Mouse (Mus musculus): Measurements from ENCODE around the gene Numb. TPM values are rescaled to one million over a fixed set of nuclear protein-coding genes. Genes with fewer than 3 reads are reported as not detected.
A peak's percentile ranks its signal among the peaks of the same experiment; 100 is the strongest.

The Numb gene
- polyA plus RNA-seq, 1 experiment from 2014 or later: 52.6 TPM

GRCm38 (mm10) chr12:83925160-83925703, 3.5 kb upstream of the Numb start:
- WGBS: 54% methylated on average over 7 of the region's 7 CpGs
- TF ChIP-seq EP300 (IDR thresholded peaks at IDR 0.05) (no peak), CTCF (IDR thresholded peaks at IDR 0.05) (no peak)
- Histone ChIP-seq H3K9ac (replicated peaks; ENCODE audit: low read depth) (no peak overlapping the region), H3K4me2 (replicated peaks; ENCODE audit: low read depth, low read length) (peak overlapping the region; percentile 22; the same call in 1 of the 2 replicates), H3K27ac (ENCODE audit: low read length) (no peak overlapping the region), H3K4me1 (ENCODE audit: insufficient read depth, low read depth, low read length) (peaks cover 17% of the 10 kb centered on the region; the same call in 1 of the 2 replicates), H3K27me3 (replicated peaks; ENCODE audit: insufficient read depth, low read length) (no peaks in the 10 kb centered on the region), H3K4me3 (ENCODE audit: low read depth, low read length) (no peak overlapping the region), H3K9me3 (ENCODE audit: low read length) (no peaks in the 10 kb centered on the region), H3K36me3 (ENCODE audit: insufficient read depth, low read length) (no peaks in the 10 kb centered on the region)
- ATAC-seq (no peak), DNase-seq (ENCODE audit: low spot score) (no peak)

GRCm38 (mm10) chr12:83924332-83924731, 2.6 kb upstream of the Numb start:
- no peak for DNase-seq (ENCODE audit: low spot score)
- no peaks in the 10 kb centered on the region for H3K9me3 ChIP-seq (ENCODE audit: low read length)
- no peak overlapping the region for H3K4me3 ChIP-seq (ENCODE audit: low read depth, low read length)
- no peak overlapping the region for H3K9ac ChIP-seq (replicated peaks; ENCODE audit: low read depth)
- no peaks in the 10 kb centered on the region for H3K27me3 ChIP-seq (replicated peaks; ENCODE audit: insufficient read depth, low read length)
- no peak overlapping the region for H3K27ac ChIP-seq (ENCODE audit: low read length)
- 63% methylated on average over 3 of the region's 3 CpGs for WGBS
- H3K4me1 ChIP-seq (ENCODE audit: insufficient read depth, low read depth, low read length): peaks cover 17% of the 10 kb centered on the region; the same call in 1 of the 2 replicates
- TF ChIP-seq EP300 (IDR thresholded peaks at IDR 0.05) (no peak), CTCF (IDR thresholded peaks at IDR 0.05) (no peak)
- no peaks in the 10 kb centered on the region for H3K36me3 ChIP-seq (ENCODE audit: insufficient read depth, low read length)
- H3K4me2 ChIP-seq (replicated peaks; ENCODE audit: low read depth, low read length): no peak overlapping the region
- ATAC-seq: no peak

GRCm38 (mm10) chr12:83923486-83923859, 1.7 kb upstream of the Numb start:
- Histone ChIP-seq H3K9ac (replicated peaks; ENCODE audit: low read depth) (no peak overlapping the region), H3K9me3 (ENCODE audit: low read length) (no peaks in the 10 kb centered on the region), H3K4me2 (replicated peaks; ENCODE audit: low read depth, low read length) (no peak overlapping the region), H3K36me3 (ENCODE audit: insufficient read depth, low read length) (no peaks in the 10 kb centered on the region), H3K4me1 (ENCODE audit: insufficient read depth, low read depth, low read length) (peaks cover 14% of the 10 kb centered on the region; the same call in 1 of the 2 replicates), H3K27me3 (replicated peaks; ENCODE audit: insufficient read depth, low read length) (no peaks in the 10 kb centered on the region), H3K4me3 (ENCODE audit: low read depth, low read length) (no peak overlapping the region), H3K27ac (ENCODE audit: low read length) (no peak overlapping the region)
- 83% methylated on average over 1 of the region's 1 CpGs for WGBS
- no peak for DNase-seq (ENCODE audit: low spot score)
- TF ChIP-seq CTCF (IDR thresholded peaks at IDR 0.05): no peak
- no peak for TF ChIP-seq EP300 (IDR thresholded peaks at IDR 0.05)
- ATAC-seq: no peak

GRCm38 (mm10) chr12:83922724-83923485, 1.2 kb upstream of the Numb start:
- H3K4me1 ChIP-seq (ENCODE audit: insufficient read depth, low read depth, low read length): peaks cover 14% of the 10 kb centered on the region; the same call in 1 of the 2 replicates
- no peaks in the 10 kb centered on the region for H3K36me3 ChIP-seq (ENCODE audit: insufficient read depth, low read length)
- peak overlapping the region; percentile 54 for H3K4me2 ChIP-seq (replicated peaks; ENCODE audit: low read depth, low read length)
- 27% methylated on average over 8 of the region's 8 CpGs for WGBS
- peak overlapping the region; percentile 71; the same call in 1 of the 2 replicates for H3K27ac ChIP-seq (ENCODE audit: low read length)
- peak overlapping the region; percentile 35; the same call in 1 of the 2 replicates for H3K9ac ChIP-seq (replicated peaks; ENCODE audit: low read depth)
- TF ChIP-seq CTCF (IDR thresholded peaks at IDR 0.05): no peak
- no peak for TF ChIP-seq EP300 (IDR thresholded peaks at IDR 0.05)
- ATAC-seq (no peak), DNase-seq (ENCODE audit: low spot score) (no peak)
- H3K27me3 ChIP-seq (replicated peaks; ENCODE audit: insufficient read depth, low read length): no peaks in the 10 kb centered on the region
- H3K4me3 ChIP-seq (ENCODE audit: low read depth, low read length): peak overlapping the region; percentile 99
- no peaks in the 10 kb centered on the region for H3K9me3 ChIP-seq (ENCODE audit: low read length)

DNA sequence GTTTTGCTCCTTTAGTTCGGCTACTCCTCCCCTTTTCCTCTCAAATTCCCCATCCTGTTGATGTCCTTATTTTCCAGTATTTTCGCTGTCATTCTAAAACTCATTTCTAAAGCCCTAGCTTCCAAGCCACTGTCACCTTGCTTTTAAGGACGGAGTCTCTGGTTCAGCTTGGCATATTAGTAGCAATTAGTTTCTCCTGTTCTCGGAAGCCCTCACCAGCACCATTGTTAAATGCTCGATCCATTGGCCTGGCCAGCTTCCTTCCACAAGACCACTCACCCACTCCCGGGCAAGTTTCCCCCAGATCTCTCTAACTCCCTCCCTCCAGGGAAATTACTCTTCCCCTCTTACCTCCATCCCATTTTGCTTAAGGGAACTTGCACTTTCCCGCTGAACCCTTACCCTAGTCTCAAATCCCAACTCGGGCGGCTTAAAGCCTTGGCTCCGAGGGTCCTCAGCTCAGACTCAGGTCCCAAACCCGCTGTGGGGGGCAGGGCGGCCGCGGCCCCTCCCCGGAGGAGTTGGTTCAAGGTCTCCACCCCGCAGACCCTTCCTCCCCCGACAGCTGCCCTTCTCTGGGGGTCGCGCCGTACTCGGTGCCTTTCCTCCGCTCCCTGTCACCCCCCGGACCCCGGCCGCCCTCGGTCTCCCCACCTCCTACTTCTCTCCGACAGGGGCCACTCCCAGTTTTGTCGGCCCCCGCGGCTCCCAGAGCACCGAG, 853 bp downstream of the Numb start:
- ATAC-seq: no peak
- Histone ChIP-seq H3K9me3 (ENCODE audit: low read length) (no peaks in the 10 kb centered on the region), H3K9ac (replicated peaks; ENCODE audit: low read depth) (peak overlapping the region; percentile 89), H3K4me2 (replicated peaks; ENCODE audit: low read depth, low read length) (peak overlapping the region; percentile 83), H3K27me3 (replicated peaks; ENCODE audit: insufficient read depth, low read length) (no peaks in the 10 kb centered on the region), H3K27ac (ENCODE audit: low read length) (peak overlapping the region; percentile 93), H3K36me3 (ENCODE audit: insufficient read depth, low read length) (no peaks in the 10 kb centered on the region), H3K4me3 (ENCODE audit: low read depth, low read length) (peak overlapping the region; percentile 99), H3K4me1 (ENCODE audit: insufficient read depth, low read depth, low read length) (peaks cover 7% of the 10 kb centered on the region; the same call in 1 of the 2 replicates)
- no peak for DNase-seq (ENCODE audit: low spot score)
- WGBS: 2% methylated on average over 30 of the region's 31 CpGs
- TF ChIP-seq EP300 (IDR thresholded peaks at IDR 0.05): no peak
- no peak for TF ChIP-seq CTCF (IDR thresholded peaks at IDR 0.05)

DNA sequence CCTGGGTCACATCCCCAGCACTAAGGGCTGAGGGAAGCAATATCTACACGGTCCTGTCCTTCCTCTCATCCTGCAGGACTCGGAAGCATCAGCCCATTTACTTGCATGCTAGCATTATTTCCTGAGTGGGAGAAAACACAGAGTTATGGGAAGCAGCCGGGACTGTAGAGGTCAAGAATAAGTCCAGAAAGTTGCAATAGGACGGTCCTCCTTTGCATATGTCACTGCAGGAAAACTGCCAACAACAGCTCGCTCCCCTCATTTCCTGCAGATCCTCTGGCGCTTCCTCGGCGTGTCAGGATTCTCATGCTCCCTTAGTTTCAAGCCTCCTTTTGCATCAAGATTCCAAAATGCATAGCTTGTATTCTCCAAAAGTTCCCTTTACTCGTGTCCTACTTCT, 4.8 kb downstream of the Numb start:
- DNase-seq (ENCODE audit: low spot score) (peak; percentile 81), ATAC-seq (no peak)
- H3K36me3 ChIP-seq (ENCODE audit: insufficient read depth, low read length): no peaks in the 10 kb centered on the region
- H3K4me2 ChIP-seq (replicated peaks; ENCODE audit: low read depth, low read length): peak overlapping the region; percentile 25; the same call in 1 of the 2 replicates
- TF ChIP-seq EP300 (IDR thresholded peaks at IDR 0.05) (peak; percentile 10; the same call in 1 of the 2 replicates), CTCF (IDR thresholded peaks at IDR 0.05) (no peak)
- 44% methylated on average over 9 of the region's 9 CpGs for WGBS
- 0 out of 2 replicates have a peak, but pooled peaks cover 4% of the 10 kb centered on the region for H3K4me1 ChIP-seq (ENCODE audit: insufficient read depth, low read depth, low read length)
- H3K27ac ChIP-seq (ENCODE audit: low read length): 0 out of 2 replicates have a peak overlapping the region, but pooled peaks have one; percentile 9
- H3K27me3 ChIP-seq (replicated peaks; ENCODE audit: insufficient read depth, low read length): no peaks in the 10 kb centered on the region
- no peaks in the 10 kb centered on the region for H3K9me3 ChIP-seq (ENCODE audit: low read length)
- H3K9ac ChIP-seq (replicated peaks; ENCODE audit: low read depth): no peak overlapping the region
- H3K4me3 ChIP-seq (ENCODE audit: low read depth, low read length): no peak overlapping the region

Measured in lung, postnatal 0 days (tissue).